Mouse (Mus musculus): ENCODE measurements around the gene Zfp51.

GRCm38 (mm10) chr17:21472032-21472652 lies 22.0 kb downstream of the Zfp51 start:
- no peak for TF ChIP-seq CTCF (IDR thresholded peaks at IDR 0.05; ENCODE audit: low read depth)
- TF ChIP-seq EP300 (IDR thresholded peaks at IDR 0.05; ENCODE audit: low read depth), result no peak

Data from heart, postnatal 0 days (tissue).